Mouse (Mus musculus) stomach, embryonic 15.5 days (tissue): ENCODE results near the gene Eef1akmt1. TPM values are rescaled to one million over a fixed set of nuclear protein-coding genes. Genes with fewer than 3 reads are reported as not detected.

ENCODE experiments used
- ATAC-seq: fragments of 200-750 bp; cut with Nextera tagmentation; 2 replicates; pipeline ENCODE4 v1.8.0; 2017; ENCODE audit warnings: low read depth, moderate number of reproducible peaks, moderate TSS enrichment; ENCODE audit not compliant: insufficient read depth, low FRiP score
- H3K27ac ChIP-seq: fragments of 300-500 bp; sonication (generic); 2 replicates; pipeline ENCODE4 v1.5.1; 2015; ENCODE audit warnings: mild to moderate bottlenecking, inconsistent platforms
- H3K27me3 ChIP-seq: fragments of 300-500 bp; sonication (generic); replicated peaks from 2 replicates; pipeline ENCODE4 v1.6.1; 2015; ENCODE audit warnings: inconsistent platforms
- H3K36me3 ChIP-seq: fragments of 300-500 bp; sonication (generic); 2 replicates; pipeline ENCODE4 v1.6.1; 2015; ENCODE audit warnings: inconsistent platforms
- H3K4me1 ChIP-seq: fragments of 300-500 bp; sonication (generic); 2 replicates; pipeline ENCODE4 v1.6.1; 2015; ENCODE audit warnings: inconsistent platforms
- H3K4me2 ChIP-seq: fragments of 300-500 bp; sonication (generic); 2 replicates; pipeline ENCODE4 v1.6.1; 2015; ENCODE audit warnings: mild to moderate bottlenecking, inconsistent platforms
- H3K4me3 ChIP-seq: fragments of 300-500 bp; sonication (generic); replicated peaks from 2 replicates; pipeline ENCODE4 v1.5.1; 2015; ENCODE audit warnings: inconsistent platforms
- H3K9ac ChIP-seq: fragments of 300-500 bp; sonication (generic); 2 replicates; pipeline ENCODE4 v1.6.1; 2015; ENCODE audit warnings: inconsistent platforms
- H3K9me3 ChIP-seq: fragments of 300-500 bp; sonication (generic); 2 replicates; pipeline ENCODE4 v1.6.1; 2016; ENCODE audit warnings: inconsistent platforms
- WGBS: fragments of 180-500 bp; shearing (Covaris S2); methylation state at CpG from one replicate; pipeline ENCODE4 v1.1.7; 2015; 5-methylcytosine and 5-hydroxymethylcytosine counted together
- polyA plus RNA-seq: library from polyadenylated mRNA; unstranded; fragments of >200 nt; fragmentation: Nextera tagmentation; extraction: Ambion mirVana; gene quantifications from 2 replicates; pipeline ENCODE4 v1.2.1, GENCODE M21; 2015

Gene Eef1akmt1
- polyA plus RNA-seq, 1 experiment from 2014 or later, result 89.0 TPM

DNA sequence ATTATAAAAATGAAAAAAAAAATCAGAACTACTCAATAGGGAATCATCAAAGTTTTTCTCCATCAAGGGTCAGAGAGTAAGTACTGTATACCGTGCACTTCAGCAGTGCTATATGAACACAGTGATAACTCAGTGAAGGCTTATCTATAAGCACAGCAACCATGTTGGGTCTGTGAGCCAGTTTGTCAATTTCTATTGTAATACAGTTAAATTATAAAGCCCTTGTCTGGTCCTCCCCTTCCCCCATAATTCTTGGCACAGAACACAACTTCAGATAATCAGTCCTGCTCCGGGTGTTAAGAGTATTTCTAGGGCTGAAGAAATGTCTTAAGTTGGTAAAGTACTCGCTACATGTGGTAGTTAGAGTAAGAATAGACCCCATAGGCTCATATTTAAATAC lies 20.4 kb upstream of the Eef1akmt1 start:
- H3K36me3 ChIP-seq, result peaks cover 39% of the 10 kb centered on the region; the same call in 1 of the 2 replicates
- no peak overlapping the region for H3K9ac ChIP-seq
- no peaks in the 10 kb centered on the region for H3K27me3 ChIP-seq
- no peaks in the 10 kb centered on the region for H3K9me3 ChIP-seq
- no peak overlapping the region for H3K27ac ChIP-seq
- no peak overlapping the region for H3K4me2 ChIP-seq
- no peaks in the 10 kb centered on the region for H3K4me1 ChIP-seq
- ATAC-seq, result no peak
- no peak overlapping the region for H3K4me3 ChIP-seq
- WGBS, result 91% methylated on average over 3 of the region's 3 CpGs

DNA sequence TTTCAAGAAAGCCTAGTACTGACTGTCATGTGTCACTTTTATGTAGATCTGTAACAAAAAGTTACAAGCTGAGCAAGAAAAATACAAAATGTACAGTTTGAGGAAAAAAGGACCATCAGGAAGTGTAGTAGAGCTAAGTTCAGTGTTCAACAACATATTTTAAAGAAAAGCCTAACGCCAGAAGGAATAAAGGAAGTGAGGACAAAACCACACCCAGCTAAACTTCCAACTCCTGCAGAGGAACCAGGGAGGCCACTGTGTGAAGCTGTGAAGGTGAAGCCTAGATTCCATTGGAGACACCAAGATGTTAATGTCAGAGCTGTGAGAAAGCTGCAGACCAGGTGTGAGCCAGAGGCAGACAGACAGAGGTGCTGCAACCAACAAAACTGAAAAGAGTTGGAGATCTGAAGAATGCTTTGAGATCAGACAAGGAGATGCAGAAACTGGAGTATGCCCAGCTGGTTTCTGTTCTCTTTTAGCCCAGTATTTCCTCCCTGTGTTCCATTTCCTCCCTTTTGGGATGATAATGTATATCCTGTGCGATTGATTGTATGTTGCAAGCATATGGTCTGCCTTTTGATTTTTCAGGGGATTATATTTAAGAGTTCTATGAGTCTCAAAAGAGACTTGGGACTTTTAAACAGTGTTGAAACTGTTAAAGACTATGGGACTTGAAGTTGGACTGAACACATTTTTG lies 5.1 kb upstream of the Eef1akmt1 start:
- no peak overlapping the region for H3K9ac ChIP-seq
- no peak overlapping the region for H3K4me2 ChIP-seq
- no peaks in the 10 kb centered on the region for H3K4me1 ChIP-seq
- 84% methylated on average over 2 of the region's 2 CpGs for WGBS
- H3K27me3 ChIP-seq, result no peaks in the 10 kb centered on the region
- no peak overlapping the region for H3K4me3 ChIP-seq
- ATAC-seq, result no peak
- H3K27ac ChIP-seq, result no peak overlapping the region
- H3K9me3 ChIP-seq, result no peaks in the 10 kb centered on the region
- H3K36me3 ChIP-seq, result 0 out of 2 replicates have a peak, but pooled peaks cover 1% of the 10 kb centered on the region

DNA sequence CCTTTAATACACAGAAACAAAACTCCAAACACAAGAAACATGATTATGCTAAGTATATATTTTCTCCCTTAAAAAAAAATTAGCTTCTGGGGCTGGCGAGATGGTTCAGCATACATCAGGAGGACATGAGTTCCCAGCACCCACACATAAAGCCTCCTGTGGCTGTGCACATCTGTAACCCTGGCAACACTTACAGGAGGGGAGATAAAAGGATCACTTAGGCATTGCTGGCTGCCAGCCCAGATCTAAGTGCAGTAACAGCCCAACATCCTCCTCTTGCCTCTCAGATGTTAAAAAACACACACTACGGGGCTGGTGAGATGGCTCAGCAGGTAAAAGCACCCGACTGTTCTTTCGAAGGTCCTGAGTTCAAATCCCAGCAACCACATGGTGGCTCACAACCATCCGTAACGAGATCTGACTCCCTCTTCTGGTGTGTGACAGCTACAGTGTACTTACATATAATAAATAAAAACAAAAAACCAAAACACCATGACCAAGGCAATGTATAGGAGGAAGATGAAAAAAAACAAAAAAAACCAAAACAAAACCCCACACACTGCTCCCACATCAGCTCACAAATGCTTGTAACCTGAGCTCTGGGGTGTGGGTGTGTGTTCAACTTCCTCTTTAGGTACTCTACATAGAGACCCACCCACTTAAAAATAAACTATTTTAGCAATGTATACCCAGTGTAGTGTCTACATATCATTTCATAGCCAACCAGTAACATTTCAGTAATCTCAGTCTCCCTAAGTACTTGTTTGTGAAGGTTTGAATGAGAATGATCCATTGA lies 3.6 kb upstream of the Eef1akmt1 start:
- H3K27me3 ChIP-seq, result no peaks in the 10 kb centered on the region
- H3K4me2 ChIP-seq, result no peak overlapping the region
- 80% methylated on average over 6 of the region's 6 CpGs for WGBS
- no peaks in the 10 kb centered on the region for H3K36me3 ChIP-seq
- no peaks in the 10 kb centered on the region for H3K4me1 ChIP-seq
- no peak overlapping the region for H3K9ac ChIP-seq
- no peak overlapping the region for H3K4me3 ChIP-seq
- H3K9me3 ChIP-seq, result no peaks in the 10 kb centered on the region
- ATAC-seq, result no peak
- no peak overlapping the region for H3K27ac ChIP-seq

DNA sequence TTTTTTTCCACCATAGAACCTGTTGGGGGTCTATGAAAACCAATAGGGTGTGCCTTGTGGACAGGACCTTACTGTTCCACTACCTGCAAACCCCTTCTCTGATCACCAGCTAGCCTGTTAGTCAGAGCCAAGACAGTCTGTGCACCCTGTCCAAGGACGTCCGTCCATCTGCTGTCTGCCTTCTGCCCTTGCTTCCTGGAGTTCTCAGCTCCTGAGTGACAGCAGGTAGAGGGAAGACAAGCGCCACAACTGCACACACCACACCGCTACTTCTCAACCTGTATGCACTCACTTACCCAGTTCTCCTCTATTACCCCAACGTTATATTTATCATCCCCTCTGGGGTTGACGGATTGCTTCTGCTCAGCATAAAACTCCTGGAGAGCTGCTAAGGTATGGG lies 5.8 kb downstream of the Eef1akmt1 start:
- H3K4me2 ChIP-seq, result no peak overlapping the region
- no peak for ATAC-seq
- H3K9ac ChIP-seq, result no peak overlapping the region
- H3K36me3 ChIP-seq, result peaks cover 4% of the 10 kb centered on the region; the same call in 1 of the 2 replicates
- no peak overlapping the region for H3K4me3 ChIP-seq
- H3K9me3 ChIP-seq, result no peaks in the 10 kb centered on the region
- no peak overlapping the region for H3K27ac ChIP-seq
- H3K4me1 ChIP-seq, result no peaks in the 10 kb centered on the region
- WGBS, result 83% methylated on average over 6 of the region's 6 CpGs
- H3K27me3 ChIP-seq, result no peaks in the 10 kb centered on the region

DNA sequence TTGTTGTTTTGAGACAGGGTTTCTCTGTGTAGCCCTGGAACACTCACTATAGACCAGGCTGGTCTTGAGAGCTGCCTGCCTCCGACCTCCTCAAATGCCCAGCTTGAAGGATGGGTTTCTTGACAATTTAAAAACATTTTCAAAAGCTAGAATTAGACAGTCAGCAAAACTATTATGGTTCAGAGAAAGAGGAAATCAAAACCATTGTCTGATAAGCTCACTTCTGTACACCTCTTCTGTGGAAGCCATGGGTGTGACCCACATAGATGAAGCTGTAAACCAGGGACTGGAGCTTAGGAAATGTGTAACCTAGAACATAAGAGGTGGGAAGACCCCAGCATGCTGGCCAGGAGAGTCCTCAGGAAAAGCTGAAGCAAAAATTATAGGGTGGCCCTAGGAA lies 14.5 kb downstream of the Eef1akmt1 start:
- Histone ChIP-seq H3K36me3 (no peaks in the 10 kb centered on the region), H3K9ac (no peak overlapping the region), H3K27ac (no peak overlapping the region), H3K4me2 (no peak overlapping the region), H3K4me3 (no peak overlapping the region), H3K4me1 (no peaks in the 10 kb centered on the region), H3K27me3 (no peaks in the 10 kb centered on the region), H3K9me3 (no peaks in the 10 kb centered on the region)
- ATAC-seq, result no peak
- WGBS, result 79% methylated on average over 1 of the region's 1 CpGs

DNA sequence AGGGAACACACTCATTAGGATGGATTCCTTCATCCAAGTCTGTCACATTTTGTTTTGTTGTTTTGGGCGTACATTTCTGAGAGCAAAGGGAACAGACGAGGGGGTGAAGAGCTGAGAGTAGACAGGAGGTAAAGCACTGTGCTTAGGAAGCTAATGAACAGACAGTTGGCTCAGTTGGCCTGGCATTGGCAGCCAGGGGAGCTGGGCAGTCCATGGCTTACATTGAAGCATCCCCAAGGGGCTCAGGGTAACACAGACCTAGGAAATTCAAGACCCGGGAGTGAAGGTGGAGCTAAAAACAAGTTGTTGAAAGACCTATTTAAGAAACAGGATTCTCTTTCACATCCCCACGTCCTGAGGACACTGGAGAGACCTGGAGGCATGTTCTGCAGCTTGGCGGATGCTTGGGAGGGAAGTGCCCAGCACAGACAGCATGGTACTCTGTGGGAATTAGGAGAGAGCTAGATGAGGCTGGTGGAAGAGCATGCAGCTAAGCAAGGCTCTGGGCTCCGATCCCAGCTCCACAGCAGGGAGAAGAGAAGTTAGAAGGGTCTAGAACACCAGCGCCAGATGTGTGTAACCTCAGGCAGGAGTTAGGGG lies 15.8 kb downstream of the Eef1akmt1 start:
- no peaks in the 10 kb centered on the region for H3K36me3 ChIP-seq
- H3K27me3 ChIP-seq, result no peaks in the 10 kb centered on the region
- no peak overlapping the region for H3K27ac ChIP-seq
- H3K9me3 ChIP-seq, result no peaks in the 10 kb centered on the region
- H3K4me3 ChIP-seq, result no peak overlapping the region
- WGBS, result 85% methylated on average over 7 of the region's 7 CpGs
- no peaks in the 10 kb centered on the region for H3K4me1 ChIP-seq
- no peak overlapping the region for H3K9ac ChIP-seq
- H3K4me2 ChIP-seq, result no peak overlapping the region
- no peak for ATAC-seq

DNA sequence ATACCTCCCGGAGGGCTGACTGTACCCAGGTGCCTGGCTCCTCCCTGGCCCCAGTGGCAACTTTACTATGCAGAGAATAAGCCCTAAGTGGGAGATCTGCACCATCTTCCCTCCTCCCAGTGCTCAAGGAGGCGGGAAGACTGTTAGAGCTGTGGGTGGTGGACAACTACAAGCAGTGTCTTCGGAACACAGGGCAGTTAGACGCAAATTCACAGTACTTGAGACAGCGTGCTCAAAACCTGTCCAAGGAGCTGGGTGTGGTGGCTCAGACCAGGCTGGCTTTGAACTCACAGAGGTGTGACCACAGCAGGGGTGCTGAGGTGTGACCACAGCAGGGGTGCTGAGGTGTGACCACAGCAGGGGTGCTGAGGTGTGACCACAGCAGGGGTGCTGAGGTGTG lies 17.0 kb downstream of the Eef1akmt1 start:
- Histone ChIP-seq H3K27ac (no peak overlapping the region), H3K9ac (no peak overlapping the region), H3K36me3 (0 out of 2 replicates have a peak, but pooled peaks cover 3% of the 10 kb centered on the region), H3K4me2 (no peak overlapping the region), H3K9me3 (no peaks in the 10 kb centered on the region), H3K4me1 (no peaks in the 10 kb centered on the region), H3K27me3 (no peaks in the 10 kb centered on the region), H3K4me3 (no peak overlapping the region)
- ATAC-seq, result no peak
- WGBS, result 93% methylated on average over 5 of the region's 5 CpGs

DNA sequence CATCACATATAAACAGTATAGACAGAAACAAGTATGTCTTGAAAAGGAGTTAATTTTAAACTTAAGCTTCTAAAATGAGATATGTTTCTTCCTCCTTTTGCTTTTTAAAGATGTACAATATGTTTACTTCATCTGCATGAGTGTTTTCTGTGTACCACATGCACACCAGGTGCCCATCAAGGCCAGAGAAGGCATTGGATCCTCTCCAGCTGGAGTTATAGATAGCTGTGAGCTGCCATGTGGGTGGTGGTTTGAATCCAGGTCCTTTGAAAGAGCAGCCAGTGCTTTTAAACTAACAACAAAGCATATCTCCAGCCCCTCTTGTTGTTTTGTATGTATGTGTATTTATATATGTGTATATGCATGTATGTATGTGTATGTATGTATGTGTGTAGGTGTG lies 18.5 kb downstream of the Eef1akmt1 start:
- H3K9me3 ChIP-seq, result no peaks in the 10 kb centered on the region
- no peak overlapping the region for H3K4me3 ChIP-seq
- H3K4me2 ChIP-seq, result no peak overlapping the region
- no peak for ATAC-seq
- no peak overlapping the region for H3K27ac ChIP-seq
- no peaks in the 10 kb centered on the region for H3K4me1 ChIP-seq
- 0 out of 2 replicates have a peak, but pooled peaks cover 3% of the 10 kb centered on the region for H3K36me3 ChIP-seq
- no peaks in the 10 kb centered on the region for H3K27me3 ChIP-seq
- no peak overlapping the region for H3K9ac ChIP-seq

DNA sequence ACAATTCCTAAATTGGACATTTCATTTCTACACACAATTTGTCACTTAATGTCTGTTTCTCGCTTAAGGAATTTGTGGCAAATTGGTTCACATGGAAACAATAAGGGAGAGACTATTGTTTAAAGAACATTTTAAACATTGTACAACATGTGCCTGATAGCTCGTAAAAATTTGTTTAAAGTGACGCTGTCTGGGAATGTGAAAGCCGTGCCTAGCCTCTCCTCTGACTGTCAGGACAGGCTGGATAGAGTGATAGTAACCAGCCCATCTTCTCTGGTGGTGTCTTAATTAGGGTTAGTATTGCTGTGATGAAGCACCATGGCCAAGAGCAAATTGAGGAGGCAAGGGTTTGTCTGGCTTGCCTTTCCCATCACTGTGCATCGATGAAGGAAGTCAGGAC lies 24.4 kb downstream of the Eef1akmt1 start:
- 0 out of 2 replicates have a peak, but pooled peaks have one; percentile 33 for ATAC-seq

DNA sequence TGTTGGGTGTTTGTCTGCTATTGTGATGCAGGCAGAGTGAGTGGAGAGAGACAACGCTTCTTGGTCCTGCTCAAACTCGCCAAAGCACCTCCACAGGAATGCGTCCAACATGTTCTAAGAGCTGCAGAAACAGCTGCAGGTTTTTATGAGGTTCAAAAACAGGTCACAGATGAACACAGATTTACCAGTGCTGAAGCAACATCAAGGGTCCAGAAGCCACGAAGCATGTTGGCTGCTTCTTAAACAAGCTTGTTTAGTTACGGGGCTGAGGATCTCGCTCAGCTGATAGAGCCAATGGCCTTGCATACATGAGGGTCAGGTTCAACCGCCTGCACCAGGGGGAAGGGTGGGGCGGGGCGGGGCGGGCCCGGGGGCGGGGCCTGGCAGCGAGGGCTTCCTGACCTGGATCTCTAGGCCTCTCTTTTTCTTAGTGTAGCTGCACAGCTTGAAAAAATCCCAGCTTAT lies 24.8 kb downstream of the Eef1akmt1 start:
- H3K4me1 ChIP-seq, result peaks cover 10% of the 10 kb centered on the region
- no peaks in the 10 kb centered on the region for H3K27me3 ChIP-seq
- 0 out of 2 replicates have a peak, but pooled peaks cover 3% of the 10 kb centered on the region for H3K36me3 ChIP-seq
- 12% methylated on average over 13 of the region's 13 CpGs for WGBS
- ATAC-seq, result peak; percentile 77; the same call in 1 of the 2 replicates
- no peaks in the 10 kb centered on the region for H3K9me3 ChIP-seq
- no peak overlapping the region for H3K9ac ChIP-seq
- no peak overlapping the region for H3K4me3 ChIP-seq
- H3K4me2 ChIP-seq, result peak overlapping the region; percentile 11; the same call in 1 of the 2 replicates
- H3K27ac ChIP-seq, result peak overlapping the region; percentile 78

More for the DNA sequence above, 24.4 kb downstream of the Eef1akmt1 start:
- Histone ChIP-seq H3K27ac (peak overlapping the region; percentile 78), H3K4me1 (peaks cover 10% of the 10 kb centered on the region), H3K9ac (no peak overlapping the region), H3K27me3 (no peaks in the 10 kb centered on the region), H3K9me3 (no peaks in the 10 kb centered on the region), H3K36me3 (0 out of 2 replicates have a peak, but pooled peaks cover 3% of the 10 kb centered on the region), H3K4me3 (no peak overlapping the region), H3K4me2 (no peak overlapping the region)
- 36% methylated on average over 5 of the region's 5 CpGs for WGBS

DNA sequence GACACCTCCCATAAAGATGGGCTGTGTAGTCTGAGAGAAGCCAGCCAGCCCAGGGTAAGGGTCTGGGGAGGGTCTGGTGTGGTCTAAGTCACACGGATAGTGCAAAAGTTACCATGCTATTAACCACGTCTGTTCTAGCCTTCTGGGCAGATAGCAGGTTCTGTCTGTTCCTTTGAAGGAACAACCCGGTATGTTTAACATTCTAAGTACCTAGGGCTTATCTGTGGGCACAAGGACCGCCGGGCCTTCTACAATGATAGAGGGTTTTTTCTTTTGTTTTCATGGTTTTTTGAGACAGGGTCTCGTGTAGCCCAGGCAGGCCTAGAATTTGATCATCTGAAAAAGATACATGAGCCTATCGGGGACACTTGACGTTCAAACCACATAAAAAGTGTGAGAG lies 25.3 kb downstream of the Eef1akmt1 start:
- no peaks in the 10 kb centered on the region for H3K27me3 ChIP-seq
- 0 out of 2 replicates have a peak, but pooled peaks cover 3% of the 10 kb centered on the region for H3K36me3 ChIP-seq
- 73% methylated on average over 8 of the region's 8 CpGs for WGBS
- no peak overlapping the region for H3K9ac ChIP-seq
- ATAC-seq, result no peak
- peaks cover 10% of the 10 kb centered on the region for H3K4me1 ChIP-seq
- peak overlapping the region; percentile 78 for H3K27ac ChIP-seq
- H3K4me3 ChIP-seq, result no peak overlapping the region
- H3K4me2 ChIP-seq, result no peak overlapping the region
- no peaks in the 10 kb centered on the region for H3K9me3 ChIP-seq

DNA sequence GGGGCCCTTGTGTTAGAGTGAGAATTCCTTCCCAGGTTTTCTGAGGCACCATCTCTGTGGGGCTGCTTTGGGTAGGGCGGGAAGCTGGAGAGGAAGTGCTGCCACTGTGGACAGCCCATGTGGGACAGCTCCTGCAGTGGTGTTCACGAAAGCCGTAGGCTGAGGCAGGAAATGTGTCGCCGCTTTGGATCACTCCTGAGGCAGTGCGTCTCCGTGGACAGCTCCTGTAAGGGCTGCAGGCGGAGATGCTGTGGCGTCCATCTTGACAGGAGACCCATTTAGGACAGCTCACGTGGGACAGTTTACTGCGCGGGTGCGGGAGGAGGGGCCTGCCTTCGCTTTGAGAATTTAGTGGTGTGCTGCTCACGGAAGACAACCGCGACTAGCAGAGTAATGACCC lies 25.9 kb downstream of the Eef1akmt1 start:
- Histone ChIP-seq H3K9ac (no peak overlapping the region), H3K36me3 (0 out of 2 replicates have a peak, but pooled peaks cover 3% of the 10 kb centered on the region), H3K9me3 (no peaks in the 10 kb centered on the region), H3K4me2 (no peak overlapping the region), H3K4me1 (peaks cover 10% of the 10 kb centered on the region), H3K27ac (no peak overlapping the region), H3K4me3 (no peak overlapping the region), H3K27me3 (no peaks in the 10 kb centered on the region)
- ATAC-seq, result no peak
- 86% methylated on average over 17 of the region's 17 CpGs for WGBS
